Mouse (Mus musculus) ES-Bruce4 (cell line): ENCODE measurements around the gene Slc35a3.

Experiments used
- CTCF ChIP-seq: IDR thresholded peaks from one replicate; pipeline ENCODE4 v1.8.1; 2011; ENCODE audit warnings: low read depth, low read length
- EP300 ChIP-seq: IDR thresholded peaks from 2 replicates; pipeline ENCODE4 v1.6.1; 2011; ENCODE audit warnings: low read depth, low read length; ENCODE audit not compliant: insufficient read depth
- POLR2A ChIP-seq: IDR thresholded peaks from one replicate; pipeline ENCODE4 v1.8.1; 2011; ENCODE audit warnings: low read length; ENCODE audit not compliant: insufficient read depth

DNA sequence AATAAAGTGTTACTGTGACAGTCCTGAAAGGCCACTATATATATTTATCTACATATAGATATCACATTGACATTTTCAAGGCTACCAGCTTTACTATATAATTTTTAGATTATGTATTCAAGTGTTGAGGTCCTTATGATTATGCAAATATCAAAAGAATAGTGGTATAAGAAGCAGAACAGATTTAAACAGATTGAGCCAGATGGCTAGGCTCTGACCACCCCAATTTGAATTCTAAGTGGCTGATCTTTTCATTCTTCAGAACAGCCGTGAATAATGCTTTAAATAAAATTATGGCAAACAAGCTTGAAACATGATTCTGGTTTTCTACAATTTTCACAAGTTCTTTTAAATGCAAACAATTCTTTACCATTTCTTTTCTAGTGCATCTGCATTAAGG, 81.2 kb downstream of the Slc35a3 start:
- no peak for TF ChIP-seq EP300
- no peak for TF ChIP-seq CTCF
- no peak for TF ChIP-seq POLR2A
